Mouse (Mus musculus) activated CD4-positive, CD25-positive, alpha-beta regulatory T cell, adult 4 months (primary cell): Measurements from ENCODE around the gene Trappc13. TPM values are rescaled to one million over a fixed set of nuclear protein-coding genes. Genes with fewer than 3 reads are reported as not detected.

Experiments
- ATAC-seq: one replicate; pipeline ENCODE4 v1.8.0; 2017
- polyA plus RNA-seq, 2 experiments: library from polyadenylated mRNA; unstranded; fragments of 100-300 nt; shearing (Covaris generic); gene quantifications; one replicate each; pipeline ENCODE4 v1.2.1; 2017

Trappc13 gene
- polyA plus RNA-seq, 2 experiments from 2014 or later = 46.1 to 47.7 TPM

- ATAC-seq = no peak
Observed at GRCm38 (mm10) chr13:104113782-104114181, 64.5 kb downstream of the Trappc13 start.

GRCm38 (mm10) chr13:104112266-104112900 is 65.9 kb downstream of the Trappc13 start:
- ATAC-seq = peak; percentile 28

- ATAC-seq = no peak
Observed at GRCm38 (mm10) chr13:104110526-104110925, 67.7 kb downstream of the Trappc13 start.

GRCm38 (mm10) chr13:104109816-104110521 is 68.3 kb downstream of the Trappc13 start:
- no peak for ATAC-seq

- peak; percentile 88 for ATAC-seq
Observed at GRCm38 (mm10) chr13:104109288-104109815, 68.9 kb downstream of the Trappc13 start, which contains the start of the genes Nln and Sgtb. Nln (minus strand) TSS chr13:104109614. Sgtb (plus strand) TSS chr13:104109741.

- peak; percentile 2 for ATAC-seq
Observed at GRCm38 (mm10) chr13:104108651-104109287, 69.5 kb downstream of the Trappc13 start.

- ATAC-seq = no peak
Observed at GRCm38 (mm10) chr13:104101606-104102235, 76.5 kb downstream of the Trappc13 start.

- no peak for ATAC-seq
Observed at GRCm38 (mm10) chr13:104100416-104100815, 77.9 kb downstream of the Trappc13 start.

GRCm38 (mm10) chr13:104097190-104097589 is 81.1 kb downstream of the Trappc13 start:
- no peak for ATAC-seq

GRCm38 (mm10) chr13:104095955-104096354 is 82.3 kb downstream of the Trappc13 start:
- no peak for ATAC-seq

- no peak for ATAC-seq
Observed at GRCm38 (mm10) chr13:104094531-104095385, 83.5 kb downstream of the Trappc13 start.

Other genes with a start within 250 kb of the Trappc13 start
- gene Nln, start 68.9 kb downstream of the Trappc13 start, polyA plus RNA-seq = 1 to 10 TPM; 6.3 to 8.3 TPM
- under 1 TPM; 0.15 to 0.42 TPM for gene Sgtb, start 68.7 kb downstream of the Trappc13 start, polyA plus RNA-seq
- 10 to 100 TPM; 23.3 to 28.8 TPM for gene Trim23, start 328 bp upstream of the Trappc13 start, polyA plus RNA-seq
- 10 to 100 TPM; 10.5 to 12.5 TPM for gene Cenpk, start 50.1 kb upstream of the Trappc13 start, polyA plus RNA-seq
- 10 to 100 TPM; 13.6 to 15.5 TPM for gene Ppwd1, start 50.4 kb upstream of the Trappc13 start, polyA plus RNA-seq
- 10 to 100 TPM; 16.3 to 19.1 TPM for gene Adamts6, start 109.4 kb upstream of the Trappc13 start, polyA plus RNA-seq